ENCODE assay signal across 8 mouse cellular contexts in genomic region chr3:21952695-21953415, GRCm38 (mm10).
A peak's percentile ranks its signal among the peaks of the same experiment; 100 is the strongest.
DNase-seq lines count a peak whose midpoint lies in the region; ATAC-seq and TF ChIP-seq lines count a peak whose summit lies in the region.

No protein-coding gene starts in this region.

- H3K27me3 ChIP-seq in heart, adult 2 months (ENCODE audit: control insufficient read depth, insufficient read depth, low read length) = no peaks in the 10 kb centered on the region
- H3K27me3 ChIP-seq in kidney, embryonic 16.5 days (ENCODE audit: insufficient read depth, low read length) = no peaks in the 10 kb centered on the region

- 6% methylated on average over 8 of the region's 8 CpGs for WGBS in heart, adult 2 months
- 44% methylated on average over 8 of the region's 8 CpGs for WGBS in kidney, embryonic 16.5 days

- no peaks in the 10 kb centered on the region for H3K79me2 ChIP-seq in heart, adult 2 months (replicated peaks; ENCODE audit: control insufficient read depth, insufficient read depth, low read length)

- peak; percentile 99; the same call in 1 of the 2 replicates for TF ChIP-seq EP300 in heart, adult 2 months (IDR thresholded peaks at IDR 0.05; ENCODE audit: insufficient read depth, low read depth, low read length)

- H3K4me3 ChIP-seq in heart, adult 2 months = no peak overlapping the region
- no peak overlapping the region for H3K4me3 ChIP-seq in kidney, embryonic 16.5 days (ENCODE audit: low read length)

- peaks cover 6% of the 10 kb centered on the region for H3K36me3 ChIP-seq in heart, adult 2 months (ENCODE audit: control insufficient read depth, insufficient read depth, low read length)
- H3K36me3 ChIP-seq in kidney, embryonic 16.5 days (ENCODE audit: insufficient read depth, low read length) = no peaks in the 10 kb centered on the region

- no peak overlapping the region for H3K9ac ChIP-seq in heart, adult 2 months (ENCODE audit: low read depth, low read length)
- H3K9ac ChIP-seq in kidney, embryonic 16.5 days (replicated peaks; ENCODE audit: low read length) = no peak overlapping the region

- TF ChIP-seq CTCF in heart, adult 2 months (IDR thresholded peaks at IDR 0.05) = no peak

- H3K9me3 ChIP-seq in kidney, embryonic 16.5 days (ENCODE audit: low read length) = no peaks in the 10 kb centered on the region

- H3K27ac ChIP-seq in heart, adult 2 months = peak overlapping the region; percentile 84
- H3K27ac ChIP-seq in kidney, embryonic 16.5 days (ENCODE audit: low read length) = peak overlapping the region; percentile 74; the same call in 1 of the 2 replicates

- ATAC-seq in kidney, embryonic 16.5 days (ENCODE audit: low FRiP score, low TSS enrichment) = peak; percentile 63; the same call in 1 of the 2 replicates
- peak; percentile 66 for ATAC-seq in megakaryocyte-erythroid progenitor cell, adult 5-6 weeks (replicated peaks; ENCODE audit: low FRiP score, low TSS enrichment, poor library complexity, severe bottlenecking)

- intact Hi-C loops in heart, adult 2 months (cut with DNase I) = loop anchor here (1.0 to 5.0 kb wide), 3 partner anchors 17 to 123 kb away; partner anchors contain the start of gene Tbl1xr1
- intact Hi-C loops in left cerebral cortex, postnatal 4 days (cut with DNase I) = no loop called here

- DNase-seq in embryo, embryonic 11 days = peak; percentile 26
- DNase-seq in embryo, embryonic 9.5 days (ENCODE audit: extremely low spot score) = no peak
- peak; percentile 45 for DNase-seq in adrenal gland, postnatal 25 days
- DNase-seq in heart, adult 2 months = peak; percentile 74 to 89
- no peak for DNase-seq in left cerebral cortex, postnatal 4 days
- DNase-seq in retina, embryonic 14.5 days (ENCODE audit: low spot score) = no peak

- H3K4me2 ChIP-seq in kidney, embryonic 16.5 days (replicated peaks; ENCODE audit: low read depth, low read length) = no peak overlapping the region

- H3K4me1 ChIP-seq in heart, adult 2 months (ENCODE audit: control insufficient read depth, insufficient read depth, low read length) = peaks cover 17% of the 10 kb centered on the region
- H3K4me1 ChIP-seq in kidney, embryonic 16.5 days (ENCODE audit: insufficient read depth, low read length) = peaks cover 9% of the 10 kb centered on the region; the same call in 1 of the 2 replicates

- peak; percentile 49; the same call in 1 of the 2 replicates for TF ChIP-seq POLR2A in heart, adult 2 months (IDR thresholded peaks at IDR 0.05; ENCODE audit: insufficient read depth, low read depth, low read length)

Comparison
In these comparisons a context has a peak if more than half of its experiments do, and no peak if none do; other contexts are left out.
1. DNase-seq: peak in embryo, embryonic 11 days (single experiment), adrenal gland, postnatal 25 days (single experiment) and heart, adult 2 months (2 of 2); none in embryo, embryonic 9.5 days (single experiment), left cerebral cortex, postnatal 4 days (single experiment) and retina, embryonic 14.5 days (single experiment).